Mouse (Mus musculus) CD4-positive, CD25-positive, alpha-beta regulatory T cell, adult 2 months (primary cell): ENCODE results near the gene Dcx.

Experiments used
- DNase-seq: peaks from one replicate; pipeline ENCODE4 v3.0.0-alpha.2; 2012; ENCODE audit warnings: low read depth, low spot score

The Dcx gene

DNA sequence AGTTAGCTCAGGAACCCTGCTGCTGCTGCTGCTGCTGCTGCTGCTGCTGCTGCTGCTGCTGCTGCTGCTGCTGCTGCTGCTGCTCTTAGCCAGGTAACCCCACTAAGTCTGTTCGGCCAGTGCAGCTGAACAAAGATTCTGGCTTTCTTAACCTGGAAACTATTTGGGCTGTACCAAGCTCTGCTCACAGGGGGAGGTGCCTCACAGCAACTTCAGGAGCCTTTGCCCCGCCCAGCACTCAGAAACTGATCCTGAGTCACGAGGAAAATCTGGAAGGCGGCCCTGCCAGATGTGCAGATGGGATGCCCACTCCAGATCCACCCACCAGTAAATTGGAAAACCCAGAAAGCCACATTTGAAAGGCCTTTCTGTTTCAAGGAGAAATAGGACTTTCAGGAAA is 105.9 kb downstream of the Dcx start, which contains the start of gene Capn6:
Gene Capn6 (minus strand): TSS at position 203 of the 400 bp plus-strand sequence.
- no peak for DNase-seq

DNA sequence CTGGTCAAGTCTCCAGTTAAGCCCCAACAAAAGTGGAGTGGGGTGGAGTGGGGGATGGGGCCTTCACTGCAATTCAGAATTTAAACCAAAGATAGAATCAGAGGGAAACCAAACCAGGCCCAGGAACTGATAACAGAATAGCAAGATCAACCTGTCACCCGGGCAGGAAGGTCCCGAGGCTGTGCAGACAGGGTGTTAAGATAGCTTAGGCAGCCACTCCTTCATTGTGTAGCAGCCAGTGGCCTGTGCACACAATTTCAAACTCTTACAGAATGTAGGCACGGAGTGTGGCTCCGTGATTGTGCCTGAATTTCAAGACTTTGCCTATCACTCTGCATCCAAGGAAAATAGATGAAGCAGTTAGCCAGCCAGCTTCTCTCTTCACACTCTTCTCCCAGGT is 106.6 kb downstream of the Dcx start:
- no peak for DNase-seq

GRCm38 (mm10) chrX:143818961-143819360 is 114.2 kb downstream of the Dcx start:
- DNase-seq, result no peak

DNA sequence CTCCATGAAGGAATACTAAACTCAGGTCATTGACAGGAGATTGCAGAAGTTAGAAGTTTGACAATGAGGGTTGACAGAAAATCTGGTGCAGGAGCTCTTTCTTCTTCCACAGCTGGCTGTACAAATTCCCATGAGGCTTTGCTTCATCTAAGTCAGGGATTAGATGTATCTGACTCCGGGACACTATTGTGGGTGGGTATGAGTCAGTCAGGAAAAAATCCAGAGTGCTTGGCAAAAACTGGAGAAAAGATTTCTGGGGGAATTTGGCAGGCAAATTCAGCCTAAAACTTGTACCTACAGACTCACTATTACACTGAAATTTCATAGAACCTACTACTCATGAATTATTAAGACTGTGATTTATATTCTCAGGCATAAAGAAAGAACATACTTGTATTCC is 117.2 kb downstream of the Dcx start:
- DNase-seq, result no peak
